In genomic region chr13:90394815-90395241, GRCm38 (mm10) we compare ENCODE assay signal across 9 mouse cellular contexts.
DNase-seq lines count a peak whose midpoint lies in the region; ATAC-seq and TF ChIP-seq lines count a peak whose summit lies in the region.
"Had no signal": no experiment of that assay in that cellular context is flagged by ENCODE, and none has a peak within 500 bp of the region (broad histone marks: within the 10 kb centered on the region; RNA-seq: fewer than 3 reads in every experiment).

No protein-coding gene starts in this region.

- H3K27ac ChIP-seq in heart, embryonic 11.5 days (ENCODE audit: low read depth, low read length) = no peak overlapping the region
- H3K27ac ChIP-seq in embryonic facial prominence, embryonic 15.5 days (replicated peaks) = peak overlapping the region; percentile 66
- peak overlapping the region; percentile 27; the same call in 1 of the 2 replicates for H3K27ac ChIP-seq in hindbrain, postnatal 0 days
- no peak overlapping the region for H3K27ac ChIP-seq in midbrain, embryonic 13.5 days
- H3K27ac ChIP-seq: macrophage had no signal

- peak; percentile 45 to 58 for DNase-seq in heart, adult 18-20 months
- peak; percentile 94 for DNase-seq in Muller cell, postnatal 12 days (ENCODE audit: inconsistent ontology term)
- peak; percentile 85 for DNase-seq in hindbrain, postnatal 0 days (ENCODE audit: low spot score)
- no peak for DNase-seq in thymus, postnatal 10 days (ENCODE audit: low spot score in 2 of 2)
- no peak for DNase-seq in urinary bladder, postnatal 36 days (ENCODE audit: low spot score in 2 of 2)

- no peaks in the 10 kb centered on the region for H3K36me3 ChIP-seq in heart, embryonic 11.5 days (ENCODE audit: control insufficient read depth, insufficient read depth, low read length)
- H3K36me3 ChIP-seq in embryonic facial prominence, embryonic 15.5 days = no peaks in the 10 kb centered on the region
- H3K36me3 ChIP-seq in hindbrain, postnatal 0 days (ENCODE audit: insufficient read depth, low read length) = no peaks in the 10 kb centered on the region
- no peaks in the 10 kb centered on the region for H3K36me3 ChIP-seq in midbrain, embryonic 13.5 days

- ATAC-seq in heart, embryonic 11.5 days (replicated peaks; ENCODE audit: insufficient number of reproducible peaks, low FRiP score, low TSS enrichment) = no peak; the same call in 1 of the 2 replicates
- peak; percentile 84 for ATAC-seq in embryonic facial prominence, embryonic 15.5 days (ENCODE audit: insufficient number of reproducible peaks, low FRiP score, low TSS enrichment, low read depth)
- ATAC-seq in hindbrain, postnatal 0 days = peak; percentile 94
- ATAC-seq in midbrain, embryonic 13.5 days = peak; percentile 67; the same call in 1 of the 2 replicates

- WGBS in heart, embryonic 11.5 days (ENCODE audit: insufficient replicate concordance) = 64% methylated on average over 5 of the region's 5 CpGs
- 21% methylated on average over 5 of the region's 5 CpGs for WGBS in embryonic facial prominence, embryonic 15.5 days
- 25% methylated on average over 5 of the region's 5 CpGs for WGBS in hindbrain, postnatal 0 days
- WGBS in midbrain, embryonic 13.5 days = 63% methylated on average over 5 of the region's 5 CpGs

- TF ChIP-seq CTCF in hindbrain, postnatal 0 days (IDR thresholded peaks at IDR 0.05; ENCODE audit: low read depth) = no peak

- no peaks in the 10 kb centered on the region for H3K27me3 ChIP-seq in heart, embryonic 11.5 days (ENCODE audit: control insufficient read depth, insufficient read depth, low read length)
- no peaks in the 10 kb centered on the region for H3K27me3 ChIP-seq in embryonic facial prominence, embryonic 15.5 days
- H3K27me3 ChIP-seq in hindbrain, postnatal 0 days (ENCODE audit: insufficient read depth, low read length) = no peaks in the 10 kb centered on the region
- H3K27me3 ChIP-seq in midbrain, embryonic 13.5 days = no peaks in the 10 kb centered on the region

- no peaks in the 10 kb centered on the region for H3K9me3 ChIP-seq in heart, embryonic 11.5 days (replicated peaks; ENCODE audit: control insufficient read depth, low read length)
- no peaks in the 10 kb centered on the region for H3K9me3 ChIP-seq in embryonic facial prominence, embryonic 15.5 days (replicated peaks)
- H3K9me3 ChIP-seq in hindbrain, postnatal 0 days (ENCODE audit: low read length) = no peaks in the 10 kb centered on the region
- H3K9me3 ChIP-seq in midbrain, embryonic 13.5 days = no peaks in the 10 kb centered on the region

- no peak overlapping the region for H3K9ac ChIP-seq in heart, embryonic 11.5 days (ENCODE audit: low read depth, low read length)
- H3K9ac ChIP-seq in embryonic facial prominence, embryonic 15.5 days = no peak overlapping the region
- no peak overlapping the region for H3K9ac ChIP-seq in hindbrain, postnatal 0 days (replicated peaks; ENCODE audit: low read length)
- no peak overlapping the region for H3K9ac ChIP-seq in midbrain, embryonic 13.5 days (replicated peaks)

- H3K4me3 ChIP-seq in heart, embryonic 11.5 days (ENCODE audit: low read depth, low read length) = no peak overlapping the region
- H3K4me3 ChIP-seq in embryonic facial prominence, embryonic 15.5 days (replicated peaks) = no peak overlapping the region
- no peak overlapping the region for H3K4me3 ChIP-seq in hindbrain, postnatal 0 days (ENCODE audit: low read length)
- no peak overlapping the region for H3K4me3 ChIP-seq in midbrain, embryonic 13.5 days (replicated peaks)

- H3K4me1 ChIP-seq in heart, embryonic 11.5 days (ENCODE audit: control insufficient read depth, insufficient read depth, low read length) = no peaks in the 10 kb centered on the region
- H3K4me1 ChIP-seq in embryonic facial prominence, embryonic 15.5 days = peaks cover 4% of the 10 kb centered on the region; the same call in 1 of the 2 replicates
- 0 out of 2 replicates have a peak, but pooled peaks cover 7% of the 10 kb centered on the region for H3K4me1 ChIP-seq in hindbrain, postnatal 0 days (ENCODE audit: insufficient read depth, low read length)
- H3K4me1 ChIP-seq in midbrain, embryonic 13.5 days (replicated peaks) = peaks cover 6% of the 10 kb centered on the region; the same call in 1 of the 2 replicates

- no peak overlapping the region for H3K4me2 ChIP-seq in heart, embryonic 11.5 days
- H3K4me2 ChIP-seq in embryonic facial prominence, embryonic 15.5 days (replicated peaks) = no peak overlapping the region
- no peak overlapping the region; the same call in 1 of the 2 replicates for H3K4me2 ChIP-seq in hindbrain, postnatal 0 days (ENCODE audit: low read depth, low read length)
- H3K4me2 ChIP-seq in midbrain, embryonic 13.5 days (replicated peaks) = no peak overlapping the region

Comparison
In these comparisons a context has a peak if more than half of its experiments do, and no peak if none do; other contexts are left out.
1. DNase-seq: peak in heart, adult 18-20 months (2 of 2), Muller cell, postnatal 12 days (single experiment) and hindbrain, postnatal 0 days (single experiment); none in thymus, postnatal 10 days (0 of 2) and urinary bladder, postnatal 36 days (0 of 2).
2. H3K27ac ChIP-seq: peak in embryonic facial prominence, embryonic 15.5 days (single experiment) and hindbrain, postnatal 0 days (single experiment); none in heart, embryonic 11.5 days (single experiment) and midbrain, embryonic 13.5 days (single experiment).